ENCODE assay signal across 8 mouse cellular contexts in genomic region chr4:126296617-126297101, GRCm38 (mm10). TPM values are rescaled to one million over a fixed set of nuclear protein-coding genes. Genes with fewer than 3 reads are reported as not detected.
DNase-seq lines count a peak whose midpoint lies in the region; ATAC-seq and TF ChIP-seq lines count a peak whose summit lies in the region.

No protein-coding gene starts in this region.

- no peak for TF ChIP-seq CTCF in E14TG2a.4 (conservative IDR thresholded peaks at IDR 0.05; ENCODE audit: low read length)

- 1% methylated on average over 34 of the region's 34 CpGs for WGBS in embryonic facial prominence, embryonic 14.5 days
- WGBS in heart, embryonic 14.5 days: 1% methylated on average over 34 of the region's 34 CpGs
- WGBS in kidney, embryonic 16.5 days: under 1% methylated on average over 34 of the region's 34 CpGs

- peak; percentile 28 for ATAC-seq in embryonic facial prominence, embryonic 14.5 days (ENCODE audit: low read depth)
- ATAC-seq in heart, embryonic 14.5 days (ENCODE audit: insufficient number of reproducible peaks, insufficient read depth, low FRiP score, low read depth): peak; percentile 29; the same call in 1 of the 2 replicates
- ATAC-seq in kidney, embryonic 16.5 days (ENCODE audit: low FRiP score, low TSS enrichment): peak; percentile 16; the same call in 1 of the 2 replicates

- peak; percentile 86 for DNase-seq in adrenal gland, postnatal 10 days
- DNase-seq in embryonic facial prominence, embryonic 14.5 days (ENCODE audit: low spot score): peak; percentile 70
- DNase-seq in lung, postnatal 14 days: peak; percentile 77
- DNase-seq in right cerebral cortex, adult 2 months (ENCODE audit: low spot score in 2 of 2): peak; percentile 41
- DNase-seq in spleen, postnatal 10 days (ENCODE audit: low spot score in 2 of 2): no peak

- peak overlapping the region; percentile 73 for H3K4me3 ChIP-seq in E14TG2a.4 (replicated peaks; ENCODE audit: low read length)
- peak overlapping the region; percentile 34 for H3K4me3 ChIP-seq in embryonic facial prominence, embryonic 14.5 days (ENCODE audit: low read depth, low read length)
- H3K4me3 ChIP-seq in heart, embryonic 14.5 days (ENCODE audit: control insufficient read depth in 1 of 2, insufficient read depth in 1 of 2, low read depth in 1 of 2, low read length in 2 of 2): peak overlapping the region; percentile 29 to 32
- peak overlapping the region; percentile 34 for H3K4me3 ChIP-seq in kidney, embryonic 16.5 days (ENCODE audit: low read length)

- H3K4me1 ChIP-seq in E14TG2a.4 (replicated peaks; ENCODE audit: low read depth, low read length): peaks cover 47% of the 10 kb centered on the region
- peaks cover 31% of the 10 kb centered on the region for H3K4me1 ChIP-seq in embryonic facial prominence, embryonic 14.5 days (ENCODE audit: control insufficient read depth, insufficient read depth, low read length)
- peaks cover 13 to 23% of the 10 kb centered on the region in 2 experiments; a peak in 3 of 4 replicates for H3K4me1 ChIP-seq in heart, embryonic 14.5 days (ENCODE audit: control insufficient read depth in 2 of 2, insufficient read depth in 2 of 2, low read length in 2 of 2)
- peaks cover 27% of the 10 kb centered on the region for H3K4me1 ChIP-seq in kidney, embryonic 16.5 days (ENCODE audit: insufficient read depth, low read length)

- H3K27me3 ChIP-seq in E14TG2a.4 (ENCODE audit: insufficient read depth, low read length): peaks cover 81% of the 10 kb centered on the region
- peaks cover 5% of the 10 kb centered on the region; the same call in 1 of the 2 replicates for H3K27me3 ChIP-seq in embryonic facial prominence, embryonic 14.5 days (replicated peaks; ENCODE audit: control insufficient read depth, insufficient read depth, low read length)
- peaks cover 49% of the 10 kb centered on the region for H3K27me3 ChIP-seq in heart, embryonic 14.5 days (ENCODE audit: control insufficient read depth, insufficient read depth, low read length)
- peaks cover 22% of the 10 kb centered on the region for H3K27me3 ChIP-seq in kidney, embryonic 16.5 days (ENCODE audit: insufficient read depth, low read length)

- H3K9ac ChIP-seq in embryonic facial prominence, embryonic 14.5 days (ENCODE audit: low read depth, low read length): peak overlapping the region; percentile 57
- peak overlapping the region; percentile 63 for H3K9ac ChIP-seq in heart, embryonic 14.5 days (ENCODE audit: low read length)
- H3K9ac ChIP-seq in kidney, embryonic 16.5 days (replicated peaks; ENCODE audit: low read length): peak overlapping the region; percentile 18

- H3K27ac ChIP-seq in embryonic facial prominence, embryonic 14.5 days (replicated peaks; ENCODE audit: low read depth, low read length): peak overlapping the region; percentile 77
- H3K27ac ChIP-seq in heart, embryonic 14.5 days (replicated peaks in 1 of 2; ENCODE audit: control insufficient read depth in 1 of 2, insufficient read depth in 1 of 2, low read depth in 2 of 2, low read length in 2 of 2): no peak overlapping the region
- no peak overlapping the region for H3K27ac ChIP-seq in kidney, embryonic 16.5 days (ENCODE audit: low read length)

- no peaks in the 10 kb centered on the region for H3K36me3 ChIP-seq in E14TG2a.4 (ENCODE audit: insufficient read depth, low read length)
- H3K36me3 ChIP-seq in embryonic facial prominence, embryonic 14.5 days (ENCODE audit: control insufficient read depth, insufficient read depth, low read length): 0 out of 2 replicates have a peak, but pooled peaks cover 5% of the 10 kb centered on the region
- H3K36me3 ChIP-seq in heart, embryonic 14.5 days (ENCODE audit: control insufficient read depth, insufficient read depth, low read length): no peaks in the 10 kb centered on the region
- no peaks in the 10 kb centered on the region for H3K36me3 ChIP-seq in kidney, embryonic 16.5 days (ENCODE audit: insufficient read depth, low read length)

- H3K4me2 ChIP-seq in embryonic facial prominence, embryonic 14.5 days (ENCODE audit: low read depth, low read length): peak overlapping the region; percentile 62
- H3K4me2 ChIP-seq in heart, embryonic 14.5 days (ENCODE audit: low read length): peak overlapping the region; percentile 70
- peak overlapping the region; percentile 57 for H3K4me2 ChIP-seq in kidney, embryonic 16.5 days (replicated peaks; ENCODE audit: low read depth, low read length)

- H3K9me3 ChIP-seq in E14TG2a.4 (ENCODE audit: low read length): no peaks in the 10 kb centered on the region
- no peaks in the 10 kb centered on the region for H3K9me3 ChIP-seq in embryonic facial prominence, embryonic 14.5 days (ENCODE audit: control insufficient read depth, low read length)
- H3K9me3 ChIP-seq in heart, embryonic 14.5 days (ENCODE audit: control insufficient read depth, low read length): no peaks in the 10 kb centered on the region
- no peaks in the 10 kb centered on the region for H3K9me3 ChIP-seq in kidney, embryonic 16.5 days (ENCODE audit: low read length)

RNA-seq across cellular contexts. Expression of gene Col8a2, which starts 10.1 kb away (rescaled TPM):
- 1 to 10 TPM; 5.5 to 5.6 TPM for total RNA-seq in adrenal gland, postnatal 10 days (2021)
- polyA plus RNA-seq in embryonic facial prominence, embryonic 14.5 days (2014; fragmentation: Nextera tagmentation; extraction: Ambion mirVana): 78.9 and 83.0 TPM in 2 replicates
- polyA plus RNA-seq in heart, embryonic 14.5 days (2014; fragmentation: Nextera tagmentation; extraction: Ambion mirVana): 3.8 and 4.8 TPM in 2 replicates
- polyA plus RNA-seq in kidney, embryonic 16.5 days (2015; fragmentation: Nextera tagmentation; extraction: Ambion mirVana): 11.1 and 11.4 TPM in 2 replicates

RNA-seq across cellular contexts. Expression of gene Adprhl2, which starts 24.8 kb away (rescaled TPM):
- 10 to 100 TPM; 34.0 to 34.9 TPM for total RNA-seq in adrenal gland, postnatal 10 days (2021)
- polyA plus RNA-seq in embryonic facial prominence, embryonic 14.5 days (2014; fragmentation: Nextera tagmentation; extraction: Ambion mirVana): 49.7 and 60.1 TPM in 2 replicates
- 23.7 and 25.1 TPM in 2 replicates for polyA plus RNA-seq in heart, embryonic 14.5 days (2014; fragmentation: Nextera tagmentation; extraction: Ambion mirVana)
- polyA plus RNA-seq in kidney, embryonic 16.5 days (2015; fragmentation: Nextera tagmentation; extraction: Ambion mirVana): 85.3 and 91.6 TPM in 2 replicates

RNA-seq across cellular contexts. Expression of gene Tekt2, which starts 28.8 kb away (rescaled TPM):
- 1 to 10 TPM in 1 of 2 experiments, under 1 TPM in 1; 0.57 to 2.8 TPM for total RNA-seq in adrenal gland, postnatal 10 days (2021)
- polyA plus RNA-seq in embryonic facial prominence, embryonic 14.5 days (2014; fragmentation: Nextera tagmentation; extraction: Ambion mirVana): 13.9 and 15.4 TPM in 2 replicates
- 0.89 and 0.96 TPM in 2 replicates for polyA plus RNA-seq in heart, embryonic 14.5 days (2014; fragmentation: Nextera tagmentation; extraction: Ambion mirVana)
- 3.9 and 5.5 TPM in 2 replicates for polyA plus RNA-seq in kidney, embryonic 16.5 days (2015; fragmentation: Nextera tagmentation; extraction: Ambion mirVana)

RNA-seq across cellular contexts. Expression of gene Trappc3, which starts 34.5 kb away (rescaled TPM):
- total RNA-seq in adrenal gland, postnatal 10 days (2021): 10 to 100 TPM; 73.1 to 74.8 TPM
- polyA plus RNA-seq in embryonic facial prominence, embryonic 14.5 days (2014; fragmentation: Nextera tagmentation; extraction: Ambion mirVana): 32.9 and 33.0 TPM in 2 replicates
- polyA plus RNA-seq in heart, embryonic 14.5 days (2014; fragmentation: Nextera tagmentation; extraction: Ambion mirVana): 17.8 and 30.5 TPM in 2 replicates
- 113 and 120 TPM in 2 replicates for polyA plus RNA-seq in kidney, embryonic 16.5 days (2015; fragmentation: Nextera tagmentation; extraction: Ambion mirVana)

RNA-seq across cellular contexts. Expression of gene Map7d1, which starts 40.5 kb away (rescaled TPM):
- 10 to 100 TPM; 60.4 to 72.7 TPM for total RNA-seq in adrenal gland, postnatal 10 days (2021)
- 62.4 and 64.2 TPM in 2 replicates for polyA plus RNA-seq in embryonic facial prominence, embryonic 14.5 days (2014; fragmentation: Nextera tagmentation; extraction: Ambion mirVana)
- polyA plus RNA-seq in heart, embryonic 14.5 days (2014; fragmentation: Nextera tagmentation; extraction: Ambion mirVana): 41.8 and 46.8 TPM in 2 replicates
- 31.5 and 32.2 TPM in 2 replicates for polyA plus RNA-seq in kidney, embryonic 16.5 days (2015; fragmentation: Nextera tagmentation; extraction: Ambion mirVana)

Comparison
In these comparisons a context has a peak if more than half of its experiments do, and no peak if none do; other contexts are left out.
1. DNase-seq: peak in adrenal gland, postnatal 10 days (single experiment), embryonic facial prominence, embryonic 14.5 days (single experiment), lung, postnatal 14 days (single experiment) and right cerebral cortex, adult 2 months (2 of 2); none in spleen, postnatal 10 days (0 of 2).
2. Peak in every context shown above with its lines, with median percentiles within 50 percentile points of each other: H3K4me3 ChIP-seq, ATAC-seq, H3K4me2 ChIP-seq and H3K9ac ChIP-seq.